Mouse (Mus musculus): ENCODE results near the gene Naaladl1.
"Not testable (repeated sequence)": the region's sequence is repeated elsewhere in the genome, so short reads cannot be mapped to it uniquely, and the experiment has no call there.

Gene Naaladl1

DNA sequence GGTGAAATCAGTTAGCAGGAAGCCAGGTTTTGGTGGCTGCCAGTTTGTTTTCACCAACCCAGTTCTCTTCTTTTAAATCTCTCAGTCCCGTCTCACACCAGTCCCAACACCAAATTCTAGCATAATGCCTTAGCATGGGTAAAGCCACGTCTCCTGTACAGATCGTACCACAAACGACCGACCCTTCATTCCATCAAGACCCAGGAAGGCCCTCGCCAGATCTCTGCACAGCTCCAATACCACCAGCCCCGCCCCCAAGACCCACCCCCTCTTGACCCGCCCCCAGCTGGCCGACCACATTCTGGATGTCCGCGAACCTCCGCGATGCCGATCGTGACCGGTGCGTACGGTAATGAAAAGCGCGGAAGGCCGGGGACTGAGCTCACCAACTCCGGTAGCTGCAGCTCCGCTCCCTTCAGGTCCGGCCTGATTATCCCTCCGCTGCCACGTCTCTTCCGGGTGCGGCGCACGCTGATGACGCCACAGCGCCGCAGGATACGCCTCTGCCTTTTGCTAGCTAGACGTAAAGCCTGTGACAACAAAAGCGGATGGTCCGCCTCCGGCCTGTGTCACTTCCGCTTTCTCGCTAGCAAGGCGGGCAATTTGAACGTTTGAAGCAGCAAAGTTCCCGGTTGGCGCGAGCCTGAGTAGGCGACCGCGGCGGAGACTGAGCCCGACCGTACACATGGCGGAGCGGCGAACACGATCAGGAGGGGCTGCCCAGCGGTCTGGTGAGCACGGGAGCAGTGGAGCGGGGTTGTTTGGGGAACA lies 20.9 kb upstream of the Naaladl1 start, which contains the start of the genes Zfpl1 and Cdca5:
TSS of gene Zfpl1 (minus strand) at position 479 of the 771 bp plus-strand sequence.
TSS of gene Cdca5 (plus strand) at position 506 of the 771 bp plus-strand sequence.
- peak; percentile 96 for DNase-seq

- DNase-seq, result peak; percentile 73
Observed at GRCm38 (mm10) chr19:6085417-6085879, 20.1 kb upstream of the Naaladl1 start.

DNA sequence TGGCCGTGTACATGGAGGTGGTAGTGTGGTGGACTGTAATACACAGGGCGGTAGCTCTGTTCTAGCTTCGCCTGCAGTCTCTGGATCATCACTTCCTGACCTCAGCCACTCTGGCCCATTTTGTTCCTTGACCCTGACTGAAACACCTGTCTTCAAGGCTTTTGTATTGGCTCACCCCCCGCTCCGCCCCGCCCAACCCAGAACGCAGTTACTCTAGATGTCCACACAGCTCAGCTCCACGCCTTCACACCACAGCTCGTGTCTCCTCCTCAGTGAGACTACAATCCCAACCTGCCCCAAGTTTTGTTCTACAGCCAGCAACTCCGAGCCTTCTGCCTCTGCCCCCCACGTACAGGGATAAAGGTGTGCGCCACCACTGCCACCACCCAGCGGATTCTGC lies 16.7 kb upstream of the Naaladl1 start:
- no peak for DNase-seq

- no peak for DNase-seq
Observed at GRCm38 (mm10) chr19:6094119-6094518, 11.5 kb upstream of the Naaladl1 start, which contains the start of gene AC131692.1. TSS of gene AC131692.1 (plus strand) at chr19:6094419.

DNA sequence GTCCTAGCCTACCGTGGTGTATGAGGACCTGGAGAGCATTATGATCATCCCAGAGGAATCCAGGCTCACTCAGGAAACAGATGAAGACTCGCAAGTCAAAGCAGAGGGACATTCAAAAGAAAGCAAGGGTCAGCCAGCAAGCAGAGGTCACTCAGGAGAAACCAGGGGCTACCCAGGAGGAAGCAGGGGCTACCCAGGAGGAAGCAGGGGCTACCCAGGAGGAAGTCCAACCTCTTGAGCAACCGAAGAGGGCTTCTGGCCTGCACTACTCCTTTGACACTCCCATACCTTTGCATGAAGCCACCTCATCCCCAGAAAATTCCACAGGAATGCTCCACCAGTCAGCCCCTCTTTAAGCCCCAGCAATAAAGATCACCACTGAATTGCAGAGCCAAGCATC lies 7.7 kb upstream of the Naaladl1 start:
- no peak for DNase-seq

DNA sequence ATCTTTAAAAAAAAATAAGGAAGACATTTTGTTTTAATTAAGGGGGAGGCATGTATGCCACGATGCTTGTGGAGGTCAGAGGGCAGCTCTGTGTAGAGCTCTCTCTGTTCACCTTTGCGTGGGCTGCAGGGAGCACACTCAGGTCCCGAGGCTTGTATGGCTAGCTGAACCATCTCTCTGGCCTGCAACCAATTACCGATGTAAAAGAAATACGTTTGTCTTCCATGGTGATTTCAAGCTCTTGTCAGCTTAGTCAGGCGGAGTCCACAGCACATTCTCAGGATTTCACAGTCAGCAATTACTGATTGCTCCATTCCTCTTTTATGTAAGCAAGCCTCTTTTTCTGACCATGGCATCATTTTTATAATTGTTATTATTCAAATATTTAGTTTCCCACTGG lies 4.4 kb upstream of the Naaladl1 start:
- DNase-seq, result no peak

DNA sequence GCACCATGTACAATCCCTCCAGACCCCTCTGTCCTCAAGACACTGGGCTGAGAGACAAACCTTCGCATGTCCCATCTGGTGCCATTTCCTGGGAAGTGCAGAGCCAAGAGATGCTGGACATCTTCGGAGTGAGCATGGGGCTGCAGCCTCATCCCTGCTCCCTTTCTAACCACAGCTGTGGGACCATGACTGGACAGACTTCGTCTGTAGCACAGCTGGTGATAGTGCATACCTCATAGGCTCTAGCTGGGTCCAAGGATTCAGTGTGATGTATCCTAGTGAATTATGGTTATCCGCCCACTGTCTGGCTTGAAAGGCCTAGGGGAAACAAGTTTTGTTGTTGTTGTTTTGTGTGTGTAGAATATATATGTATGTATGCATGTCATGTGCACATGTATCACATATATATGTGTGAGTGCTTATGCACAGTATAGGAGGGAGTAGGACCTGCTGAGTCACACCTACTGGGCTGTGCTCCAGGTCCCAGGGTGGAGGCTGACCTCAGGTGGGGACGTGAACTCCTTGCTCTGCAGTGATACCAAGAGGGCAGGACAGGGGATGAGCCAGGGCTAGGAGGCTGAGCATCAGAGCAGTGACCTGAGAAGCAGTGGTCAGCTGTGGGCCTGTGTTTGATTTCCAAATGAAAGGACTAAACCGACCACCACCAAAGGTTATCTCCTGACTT lies 3.3 kb upstream of the Naaladl1 start:
- no peak for DNase-seq

- no peak for DNase-seq
Observed at GRCm38 (mm10) chr19:6104476-6104875, 1.1 kb upstream of the Naaladl1 start.

- DNase-seq, result no peak
Observed at GRCm38 (mm10) chr19:6113116-6113515, 7.5 kb downstream of the Naaladl1 start.

GRCm38 (mm10) chr19:6116113-6116850 lies 10.7 kb downstream of the Naaladl1 start:
- no peak for DNase-seq

DNA sequence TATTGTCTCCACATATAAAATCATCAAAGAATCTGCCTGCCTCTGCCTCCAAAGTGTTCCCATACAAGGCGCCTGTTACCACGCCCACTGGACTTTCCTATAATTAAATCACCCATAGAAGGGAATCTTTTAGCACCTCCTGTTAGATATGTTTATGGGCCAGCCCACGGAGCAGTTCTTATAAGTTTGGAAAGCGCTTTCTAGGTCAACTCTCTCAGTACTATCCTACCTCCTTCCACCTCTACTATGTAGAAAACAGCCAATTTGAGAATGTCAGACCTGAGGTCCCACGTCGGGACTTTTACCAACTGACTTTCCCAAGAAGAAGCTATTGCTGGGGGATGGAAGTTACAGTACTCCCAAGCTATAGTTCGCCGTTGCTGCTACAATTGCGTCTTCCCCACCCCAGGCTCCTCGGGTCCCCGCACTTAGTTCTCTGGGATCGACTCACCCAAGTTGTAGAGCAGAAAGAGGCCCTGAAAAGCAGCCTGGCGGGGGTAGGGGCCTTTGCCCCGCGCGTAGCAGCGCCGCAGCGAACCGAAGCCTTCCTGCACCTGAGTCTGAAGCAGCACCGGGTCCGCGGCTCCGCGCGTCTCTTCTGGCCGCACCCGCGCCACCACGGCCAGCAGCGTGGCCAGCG lies 11.9 kb downstream of the Naaladl1 start:
- peak; percentile 66 for DNase-seq

- peak; percentile 89 for DNase-seq
Observed at GRCm38 (mm10) chr19:6117986-6118676, 12.5 kb downstream of the Naaladl1 start, which contains the start of gene Sac3d1. TSS of gene Sac3d1 (minus strand) at chr19:6118650.

DNA sequence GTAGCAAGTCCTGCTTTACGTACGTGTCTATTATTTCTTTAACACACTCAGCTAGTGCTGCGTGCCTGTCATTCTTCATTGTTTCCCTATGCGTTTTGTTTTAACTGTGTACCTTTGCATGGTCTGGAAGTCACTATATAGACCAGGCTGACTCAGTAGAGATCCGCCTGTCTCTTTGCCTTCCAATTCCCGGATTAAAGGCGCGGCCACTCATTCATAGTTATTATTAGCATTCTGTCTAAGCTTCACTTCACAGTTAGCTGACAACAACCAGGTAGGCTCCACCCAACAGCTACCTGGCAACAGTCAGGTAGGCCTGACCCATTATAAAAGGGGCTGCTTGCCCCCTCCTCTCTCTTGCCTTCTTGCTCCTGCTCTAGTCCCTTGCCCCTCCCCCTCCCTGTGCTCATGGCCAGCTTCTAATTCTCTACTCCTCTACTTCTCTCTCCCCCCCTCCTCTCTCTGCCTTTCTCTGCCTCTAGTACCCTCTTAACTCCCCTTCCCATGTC lies 13.1 kb downstream of the Naaladl1 start:
- DNase-seq, result peak; percentile 43

DNA sequence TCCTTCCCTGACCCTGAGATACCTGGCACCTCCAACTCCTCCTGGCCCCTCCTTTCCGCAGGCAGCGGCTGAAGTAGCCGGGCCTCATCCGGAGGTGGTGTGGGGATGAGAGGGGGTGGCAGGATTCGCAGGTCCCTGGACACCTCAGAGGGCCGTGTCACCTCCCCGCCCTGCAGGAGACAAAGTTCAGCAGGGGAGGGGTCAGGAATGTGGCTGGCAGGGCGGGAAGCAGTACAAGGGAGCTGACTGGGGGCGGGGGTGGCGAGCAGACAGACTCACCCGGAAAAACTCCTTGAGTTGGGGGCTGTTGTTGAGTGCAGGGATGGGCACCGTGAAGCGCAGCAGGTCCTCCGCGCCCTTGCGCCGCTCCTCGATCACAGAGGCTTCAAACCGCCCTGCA lies 16.2 kb downstream of the Naaladl1 start:
- DNase-seq, result no peak

GRCm38 (mm10) chr19:6123330-6123729 lies 17.7 kb downstream of the Naaladl1 start:
- no peak for DNase-seq

GRCm38 (mm10) chr19:6124898-6125297 lies 19.3 kb downstream of the Naaladl1 start:
- no peak for DNase-seq

DNA sequence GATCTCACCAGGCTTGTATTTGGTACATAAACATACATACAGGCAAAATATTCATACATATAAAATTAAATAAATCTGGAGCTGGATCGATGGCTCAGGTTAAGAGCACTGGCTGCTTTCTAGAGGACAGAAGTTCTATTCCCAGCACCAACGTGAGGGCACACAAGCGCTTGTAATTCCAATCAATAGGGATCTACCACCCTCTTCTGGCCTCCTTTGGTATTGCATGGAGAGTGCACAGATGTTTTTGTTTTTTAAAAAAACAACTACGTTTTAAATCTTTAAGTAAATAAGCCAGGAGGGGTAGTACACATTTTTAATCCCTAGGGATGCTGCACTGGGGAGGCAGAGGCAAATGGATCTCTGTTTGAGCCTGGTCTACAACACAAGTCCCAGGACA lies 20.7 kb downstream of the Naaladl1 start:
- peak; percentile 73 for DNase-seq

GRCm38 (mm10) chr19:6126789-6127580 lies 21.4 kb downstream of the Naaladl1 start:
- no peak for DNase-seq

- DNase-seq, result peak; percentile 97
Observed at GRCm38 (mm10) chr19:6127760-6128341, 22.3 kb downstream of the Naaladl1 start, which contains the start of gene Snx15. TSS of gene Snx15 (minus strand) at chr19:6128304.

- not testable (repeated sequence) for DNase-seq
Observed at GRCm38 (mm10) chr19:6130414-6131128, 25.0 kb downstream of the Naaladl1 start.
